ENCODE assay signal across 22 mouse cellular contexts in genomic region chr15:67545745-67546144, GRCm38 (mm10).
DNase-seq lines count a peak whose midpoint lies in the region; ATAC-seq lines count a peak whose summit lies in the region.
"Had no signal": no experiment of that assay in that cellular context is flagged by ENCODE, and none has a peak within 500 bp of the region (broad histone marks: within the 10 kb centered on the region; RNA-seq: fewer than 3 reads in every experiment).

No protein-coding gene starts in this region.

- peak; percentile 67 for DNase-seq in CD4-positive helper T cell, adult 2 months (ENCODE audit: low read depth, low spot score)
- peak; percentile 39 for DNase-seq in induced T-regulatory cell, adult 2 months (ENCODE audit: low read depth)
- DNase-seq in naive thymus-derived CD4-positive, alpha-beta T cell, adult 2 months (ENCODE audit: low read depth) = peak; percentile 27
- DNase-seq in urinary bladder, adult 2 months (ENCODE audit: low spot score) = no peak
- DNase-seq in left cerebral cortex, adult 9 months (ENCODE audit: low spot score in 2 of 2) = no peak
- no peak for DNase-seq in left cerebral cortex, adult 8-10 months (ENCODE audit: low spot score in 2 of 2)
- DNase-seq: adrenal gland, adult 8-10 months; adrenal gland, postnatal 14 days; adrenal gland, postnatal 36 days; B cell, adult 2 months; cerebellum, adult 11-12 months; cerebellum, adult 2 months; cerebellum, adult 9-10 months; cerebellum, postnatal 10 days; cerebellum, postnatal 25 days; forebrain, postnatal 0 days had no signal

- no peaks in the 10 kb centered on the region for H3K9me3 ChIP-seq in midbrain, embryonic 13.5 days
- H3K9me3 ChIP-seq: embryonic facial prominence, embryonic 10.5 days; embryonic facial prominence, embryonic 12.5 days; forebrain, embryonic 13.5 days; forebrain, embryonic 15.5 days had no signal

- H3K4me1 ChIP-seq in midbrain, embryonic 13.5 days (replicated peaks) = no peaks in the 10 kb centered on the region
- H3K4me1 ChIP-seq: embryonic facial prominence, embryonic 10.5 days; embryonic facial prominence, embryonic 12.5 days; forebrain, embryonic 13.5 days; forebrain, embryonic 15.5 days had no signal

- ATAC-seq in CD4-positive, CD25-positive, alpha-beta regulatory T cell, adult 4 months = peak; percentile 67
- no peak for ATAC-seq in midbrain, embryonic 13.5 days
- ATAC-seq: forebrain, embryonic 13.5 days; forebrain, embryonic 15.5 days; forebrain, postnatal 0 days had no signal

- H3K27me3 ChIP-seq in midbrain, embryonic 13.5 days = no peaks in the 10 kb centered on the region
- H3K27me3 ChIP-seq: embryonic facial prominence, embryonic 12.5 days; forebrain, embryonic 13.5 days; forebrain, embryonic 15.5 days had no signal

- H3K4me3 ChIP-seq in midbrain, embryonic 13.5 days (replicated peaks) = no peak overlapping the region
- H3K4me3 ChIP-seq: embryonic facial prominence, embryonic 10.5 days; embryonic facial prominence, embryonic 12.5 days; forebrain, embryonic 13.5 days; forebrain, embryonic 15.5 days had no signal

- WGBS in midbrain, embryonic 13.5 days = 90% methylated on average over 6 of the region's 6 CpGs

- no peak overlapping the region for H3K9ac ChIP-seq in midbrain, embryonic 13.5 days (replicated peaks)
- H3K9ac ChIP-seq: embryonic facial prominence, embryonic 12.5 days; forebrain, embryonic 13.5 days; forebrain, embryonic 15.5 days; forebrain, postnatal 0 days had no signal

- no peak overlapping the region for H3K27ac ChIP-seq in midbrain, embryonic 13.5 days
- H3K27ac ChIP-seq: embryonic facial prominence, embryonic 10.5 days; embryonic facial prominence, embryonic 12.5 days; forebrain, embryonic 13.5 days; forebrain, embryonic 15.5 days had no signal

- H3K4me2 ChIP-seq in midbrain, embryonic 13.5 days (replicated peaks) = no peak overlapping the region
- H3K4me2 ChIP-seq: embryonic facial prominence, embryonic 12.5 days; forebrain, embryonic 13.5 days; forebrain, embryonic 15.5 days had no signal

- H3K36me3 ChIP-seq in midbrain, embryonic 13.5 days = no peaks in the 10 kb centered on the region
- H3K36me3 ChIP-seq: embryonic facial prominence, embryonic 10.5 days; embryonic facial prominence, embryonic 12.5 days; forebrain, embryonic 15.5 days had no signal

Comparison
In these comparisons a context has a peak if more than half of its experiments do, and no peak if none do; other contexts are left out.
1. DNase-seq: peak in CD4-positive helper T cell, adult 2 months (single experiment), induced T-regulatory cell, adult 2 months (single experiment) and naive thymus-derived CD4-positive, alpha-beta T cell, adult 2 months (single experiment); none in urinary bladder, adult 2 months (single experiment), left cerebral cortex, adult 9 months (0 of 2) and left cerebral cortex, adult 8-10 months (0 of 2).